Mouse (Mus musculus) myocyte (in vitro differentiated cells): ENCODE data around the gene Itpr2. TPM values are rescaled to one million over a fixed set of nuclear protein-coding genes. Genes with fewer than 3 reads are reported as not detected.

ENCODE experiments used
- H3K27me3 ChIP-seq: one replicate; pipeline ENCODE4 v1.6.1; 2011; ENCODE audit not compliant: control insufficient read depth, insufficient read depth, insufficient read length
- H3K36me3 ChIP-seq: one replicate; pipeline ENCODE4 v1.6.1; 2011; ENCODE audit not compliant: control insufficient read depth, insufficient read depth
- H3K4me2 ChIP-seq: one replicate; pipeline ENCODE4 v1.6.1; 2011; ENCODE audit warnings: low read depth, control low read depth
- H3K4me3 ChIP-seq: one replicate; pipeline ENCODE4 v1.5.1; 2011; ENCODE audit warnings: mild to moderate bottlenecking, control low read depth, moderate library complexity
- H3K79me2 ChIP-seq: one replicate; pipeline ENCODE4 v1.6.1; 2011; ENCODE audit not compliant: control insufficient read depth, insufficient read depth
- H3ac ChIP-seq: one replicate; pipeline ENCODE4 v1.6.1; 2011; ENCODE audit not compliant: control insufficient read depth, insufficient read length
- CEBPB ChIP-seq: IDR thresholded peaks from 2 replicates; pipeline ENCODE4 v1.6.1; 2011; ENCODE audit warnings: mild to moderate bottlenecking, moderate library complexity; ENCODE audit not compliant: poor library complexity, insufficient read depth, severe bottlenecking
- E2F4 ChIP-seq: IDR thresholded peaks from one replicate; pipeline ENCODE4 v1.6.1; 2011; ENCODE audit warnings: mild to moderate bottlenecking, control low read depth, moderate library complexity; ENCODE audit not compliant: insufficient read depth
- MAX ChIP-seq: IDR thresholded peaks from one replicate; pipeline ENCODE4 v1.6.1; 2011; ENCODE audit warnings: low read depth, mild to moderate bottlenecking, control low read depth
- MYOD1 ChIP-seq, 3 experiments: IDR thresholded peaks; one replicate each; pipeline ENCODE4 v1.6.1; 2011; ENCODE audit warnings: control low read depth in 2 of 3, low read depth in 2 of 3, mild to moderate bottlenecking in 2 of 3, moderate library complexity in 1 of 3; ENCODE audit not compliant: insufficient read length in 2 of 3, control insufficient read depth in 1 of 3
- MYOG ChIP-seq, 3 experiments: IDR thresholded peaks; one replicate each; pipeline ENCODE4 v1.6.1; 2011; ENCODE audit warnings: control low read depth in 2 of 3, low read depth in 2 of 3, mild to moderate bottlenecking in 2 of 3; ENCODE audit not compliant: insufficient read length in 2 of 3, control insufficient read depth in 1 of 3, insufficient read depth in 1 of 3
- POLR2A ChIP-seq: IDR thresholded peaks from one replicate; pipeline ENCODE4 v1.6.1; 2011; ENCODE audit warnings: low read depth, mild to moderate bottlenecking, control low read depth, moderate library complexity; ENCODE audit not compliant: insufficient read length
- POLR2AphosphoS2 ChIP-seq: IDR thresholded peaks from one replicate; pipeline ENCODE4 v1.6.1; 2011; ENCODE audit warnings: low read depth, control low read depth; ENCODE audit not compliant: insufficient read length
- REST ChIP-seq: IDR thresholded peaks from one replicate; pipeline ENCODE4 v1.6.1; 2011; ENCODE audit warnings: mild to moderate bottlenecking, control low read depth, moderate library complexity; ENCODE audit not compliant: insufficient read depth, insufficient read length
- SRF ChIP-seq: IDR thresholded peaks from one replicate; pipeline ENCODE4 v1.6.1; 2011; ENCODE audit warnings: low read depth; ENCODE audit not compliant: control insufficient read depth, insufficient read length
- TCF12 ChIP-seq: IDR thresholded peaks from one replicate; pipeline ENCODE4 v1.6.1; 2011; ENCODE audit warnings: mild to moderate bottlenecking, control low read depth; ENCODE audit not compliant: poor library complexity, insufficient read depth, severe bottlenecking
- TCF3 ChIP-seq: IDR thresholded peaks from one replicate; pipeline ENCODE4 v1.6.1; 2011; ENCODE audit warnings: low read depth, control low read depth; ENCODE audit not compliant: insufficient read length
- USF1 ChIP-seq: IDR thresholded peaks from one replicate; pipeline ENCODE4 v1.6.1; 2011; ENCODE audit warnings: low read depth, mild to moderate bottlenecking, control low read depth, moderate library complexity
- polyA plus RNA-seq: library from polyadenylated mRNA; unstranded; fragments of >200 nt; fragmentation: generic; extraction: Trizol; gene quantifications from one replicate; pipeline ENCODE4 v1.2.1, GENCODE M21; 2012; ENCODE audit warnings: missing spikeins

The Itpr2 gene
- polyA plus RNA-seq, 1 experiment = 4.7 TPM

DNA sequence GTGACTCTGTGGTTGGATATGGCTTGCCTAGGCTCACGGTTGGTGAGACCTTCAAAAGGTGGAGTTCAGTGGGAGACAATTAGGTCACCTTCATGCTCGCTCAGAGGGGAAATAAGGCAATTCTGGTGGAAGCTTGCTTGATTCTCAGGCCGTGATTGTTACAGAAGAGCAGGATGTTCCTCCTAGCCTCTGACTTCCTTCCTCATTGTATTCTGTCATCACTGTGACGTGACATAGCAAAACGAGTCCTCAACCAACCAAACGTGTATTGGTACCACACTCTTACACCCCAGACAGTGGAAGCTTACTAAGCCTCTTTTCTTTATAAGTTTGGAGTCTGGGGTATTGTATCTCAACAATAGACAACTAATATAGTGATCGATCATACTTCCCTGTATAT lies 64.0 kb downstream of the Itpr2 start:
- Histone ChIP-seq H3ac (no peak overlapping the region), H3K36me3 (no peaks in the 10 kb centered on the region), H3K27me3 (no peaks in the 10 kb centered on the region), H3K4me2 (no peak overlapping the region), H3K4me3 (no peak overlapping the region), H3K79me2 (no peaks in the 10 kb centered on the region)
- TF ChIP-seq CEBPB (no peak), SRF (no peak), POLR2A (no peak), POLR2AphosphoS2 (no peak), TCF12 (no peak), MYOG (IDR thresholded peaks at IDR 0.05; ENCODE audit: control insufficient read depth in 1 of 3, insufficient read depth in 1 of 3, insufficient read length in 2 of 3, low read depth in 2 of 3) (no peak), MYOD1 (IDR thresholded peaks at IDR 0.05; ENCODE audit: control insufficient read depth in 1 of 3, insufficient read length in 2 of 3, low read depth in 2 of 3) (no peak), MAX (no peak), TCF3 (no peak), USF1 (no peak), REST (no peak), E2F4 (no peak)

GRCm38 (mm10) chr6:146436916-146437496 lies 65.0 kb downstream of the Itpr2 start:
- TF ChIP-seq MYOD1 (IDR thresholded peaks at IDR 0.05; ENCODE audit: control insufficient read depth in 1 of 3, insufficient read length in 2 of 3, low read depth in 2 of 3) = no peak
- TF ChIP-seq REST = peak; percentile 30
- no peak overlapping the region for H3K4me2 ChIP-seq
- H3K4me3 ChIP-seq = no peak overlapping the region
- no peaks in the 10 kb centered on the region for H3K27me3 ChIP-seq
- no peak overlapping the region for H3ac ChIP-seq
- H3K79me2 ChIP-seq = no peaks in the 10 kb centered on the region
- no peaks in the 10 kb centered on the region for H3K36me3 ChIP-seq

DNA sequence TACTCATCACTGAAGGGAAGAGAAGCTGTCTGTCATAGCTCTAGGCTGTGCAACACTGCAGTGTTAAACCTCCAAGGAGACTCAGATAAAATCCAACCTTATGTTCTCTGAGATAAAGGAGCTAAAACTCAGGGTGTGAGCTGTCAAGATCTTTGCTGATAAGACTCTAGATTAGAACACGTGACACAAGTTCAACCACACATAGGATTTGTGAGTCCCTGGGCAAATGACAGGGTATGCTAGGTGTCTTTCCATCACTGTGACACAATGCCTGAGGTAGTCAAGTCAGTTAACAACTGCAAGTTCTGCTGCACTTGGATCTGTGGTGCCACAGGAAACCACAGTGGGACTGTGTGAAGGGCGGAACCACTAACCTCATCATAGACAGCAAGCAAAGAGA lies 67.8 kb downstream of the Itpr2 start:
- no peaks in the 10 kb centered on the region for H3K27me3 ChIP-seq
- TF ChIP-seq TCF12 (no peak), MYOD1 (IDR thresholded peaks at IDR 0.05; ENCODE audit: control insufficient read depth in 1 of 3, insufficient read length in 2 of 3, low read depth in 2 of 3) (no peak), MYOG (IDR thresholded peaks at IDR 0.05; ENCODE audit: control insufficient read depth in 1 of 3, insufficient read depth in 1 of 3, insufficient read length in 2 of 3, low read depth in 2 of 3) (no peak), CEBPB (no peak), POLR2AphosphoS2 (no peak), SRF (no peak), USF1 (no peak), REST (no peak), E2F4 (no peak)
- H3K79me2 ChIP-seq = no peaks in the 10 kb centered on the region
- no peak overlapping the region for H3ac ChIP-seq
- no peak overlapping the region for H3K4me2 ChIP-seq
- H3K4me3 ChIP-seq = no peak overlapping the region
- H3K36me3 ChIP-seq = no peaks in the 10 kb centered on the region

GRCm38 (mm10) chr6:146432218-146432865 lies 69.7 kb downstream of the Itpr2 start:
- no peak for TF ChIP-seq TCF3
- TF ChIP-seq CEBPB = 0 out of 2 replicates have a peak, but pooled peaks have one; percentile 33
- TF ChIP-seq MYOG (IDR thresholded peaks at IDR 0.05; ENCODE audit: control insufficient read depth in 1 of 3, insufficient read depth in 1 of 3, insufficient read length in 2 of 3, low read depth in 2 of 3) = no peak
- TF ChIP-seq MYOD1 (IDR thresholded peaks at IDR 0.05; ENCODE audit: control insufficient read depth in 1 of 3, insufficient read length in 2 of 3, low read depth in 2 of 3) = no peak
- Histone ChIP-seq H3K79me2 (no peaks in the 10 kb centered on the region), H3K36me3 (no peaks in the 10 kb centered on the region), H3K4me3 (no peak overlapping the region), H3K27me3 (no peaks in the 10 kb centered on the region), H3K4me2 (peak overlapping the region; percentile 68), H3ac (no peak overlapping the region)

- H3K4me3 ChIP-seq = no peak overlapping the region
- no peak overlapping the region for H3ac ChIP-seq
- H3K27me3 ChIP-seq = no peaks in the 10 kb centered on the region
- TF ChIP-seq CEBPB = peak; percentile 61
- TF ChIP-seq POLR2A = no peak
- peak overlapping the region; percentile 68 for H3K4me2 ChIP-seq
- H3K36me3 ChIP-seq = no peaks in the 10 kb centered on the region
- H3K79me2 ChIP-seq = no peaks in the 10 kb centered on the region
Observed at GRCm38 (mm10) chr6:146431777-146432176, 70.2 kb downstream of the Itpr2 start.
